Mouse (Mus musculus): ENCODE measurements at regions not wholly inside any gene's neighbourhood (a gene's known extent, or its start where the extent isn't known, plus 50 kb on each side); places are given as distances from the start of the nearest gene placed in this dataset.

DNA sequence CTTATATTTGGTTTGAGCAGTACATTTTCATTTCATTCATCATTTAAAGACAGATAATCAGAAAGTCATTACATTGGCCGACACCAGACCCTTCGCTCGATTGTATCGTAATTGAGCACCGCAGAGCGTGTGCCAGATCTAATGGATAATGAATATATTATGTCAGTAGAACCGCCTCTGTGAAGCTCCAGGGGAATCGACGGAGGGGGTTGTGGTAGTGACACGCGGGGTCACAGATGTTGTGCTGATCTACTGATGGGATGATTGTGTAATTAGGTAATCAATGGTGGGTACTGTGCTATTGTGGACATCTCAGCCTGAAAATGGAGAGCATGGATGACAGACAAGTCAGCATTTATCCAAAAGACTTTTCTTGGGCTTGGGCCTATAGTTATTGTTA is 414.3 kb upstream of the Tenm2 start:
- no peak for DNase-seq (ENCODE audit: low read depth, low spot score)

DNA sequence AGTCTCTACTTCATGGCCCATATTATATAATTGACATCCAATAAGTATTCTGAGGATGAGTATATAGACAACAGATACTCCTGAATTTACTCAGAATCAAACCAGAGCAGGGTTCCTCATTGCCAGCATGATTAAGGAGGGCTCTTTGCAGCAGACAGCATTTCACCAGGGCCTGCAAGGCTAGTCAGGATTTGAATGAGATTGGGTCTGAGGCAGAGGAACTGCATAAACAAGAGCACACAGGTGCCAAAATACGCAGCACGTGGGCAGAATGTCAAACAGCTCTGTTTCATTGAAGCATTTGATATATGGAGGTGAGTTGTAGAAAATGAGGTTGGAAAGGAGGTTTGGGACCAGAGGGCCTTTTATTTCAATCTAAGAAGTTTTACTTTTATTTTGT is 387.5 kb upstream of the Tenm2 start:
- DNase-seq (ENCODE audit: low read depth, low spot score): no peak

DNA sequence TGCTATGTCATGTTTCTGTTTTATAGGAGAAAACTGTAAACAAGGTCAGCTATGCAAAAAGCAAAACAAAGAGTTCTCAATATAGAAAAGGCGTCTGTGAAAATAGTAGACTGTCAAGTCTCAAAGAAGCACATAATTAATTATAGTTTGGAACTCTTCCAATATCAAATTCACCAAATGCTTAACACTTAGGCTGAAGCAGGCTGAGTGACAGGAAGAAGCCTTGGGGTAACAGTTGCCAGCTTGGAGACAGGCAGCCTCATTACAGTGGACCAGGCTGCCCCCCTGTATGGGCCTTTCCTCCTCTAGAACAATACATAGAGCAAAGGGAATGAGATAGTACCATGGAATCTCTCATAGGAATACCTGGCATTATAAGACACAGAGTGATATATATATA is 364.8 kb upstream of the Tenm2 start:
- no peak for DNase-seq (ENCODE audit: low read depth, low spot score)

DNA sequence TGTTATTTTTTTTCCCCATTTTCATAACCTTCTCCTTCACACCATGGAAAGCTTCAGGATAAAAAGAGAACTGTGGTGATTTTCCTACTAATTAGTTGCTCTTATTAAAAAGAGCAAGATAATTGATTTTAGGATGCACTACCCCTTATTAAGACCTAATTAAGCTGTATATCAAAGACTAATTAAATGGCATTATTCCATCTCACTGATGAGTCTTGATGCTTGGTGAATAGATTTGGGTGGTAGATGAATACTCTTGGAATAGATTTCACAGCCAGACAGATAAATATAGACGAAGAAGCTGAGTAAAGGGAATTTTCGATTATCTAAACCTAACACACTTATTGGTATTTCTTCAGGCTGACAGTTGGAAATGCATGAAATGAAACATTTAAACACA is 346.5 kb upstream of the Tenm2 start:
- peak; percentile 3 for DNase-seq (ENCODE audit: low read depth, low spot score)

DNA sequence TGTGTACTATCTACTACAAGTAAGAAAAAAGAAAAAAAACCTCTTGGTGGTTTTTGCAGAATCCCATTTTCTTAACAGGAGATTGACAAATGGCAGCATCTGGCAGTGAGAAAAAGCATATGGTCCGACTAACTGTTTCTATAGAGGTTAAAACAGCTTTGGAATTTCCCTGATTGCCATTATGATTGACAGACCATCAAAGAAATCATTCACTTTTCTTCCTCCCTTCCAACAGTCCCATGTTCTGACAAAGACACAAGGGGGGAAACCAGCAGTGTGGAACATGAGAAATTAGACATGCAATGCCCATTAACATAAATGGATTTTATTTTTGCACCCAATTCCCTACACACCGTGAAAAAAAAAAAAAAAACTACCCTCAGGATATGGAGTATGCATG is 297.9 kb upstream of the Tenm2 start:
- no peak for DNase-seq (ENCODE audit: low read depth, low spot score)

DNA sequence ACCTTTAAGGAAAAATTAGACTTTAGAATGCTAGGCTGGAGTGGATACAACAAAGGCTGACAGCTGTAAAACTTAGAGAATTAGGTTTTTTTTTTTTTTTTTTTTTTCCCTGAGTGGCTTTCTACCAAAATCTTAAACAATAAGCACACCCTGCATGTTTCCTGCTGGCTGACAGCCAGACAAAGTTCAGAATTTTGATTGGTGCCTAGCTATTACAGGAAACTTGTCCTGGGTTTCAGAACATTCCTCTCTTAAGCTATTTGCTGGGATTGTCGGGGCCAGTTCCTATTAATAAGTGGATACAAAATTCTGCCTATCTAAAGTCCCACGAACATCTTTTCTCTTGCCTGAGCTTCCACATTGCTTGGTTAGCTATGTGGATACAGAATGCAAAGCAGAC is 296.7 kb upstream of the Tenm2 start:
- no peak for DNase-seq (ENCODE audit: low read depth, low spot score)

DNA sequence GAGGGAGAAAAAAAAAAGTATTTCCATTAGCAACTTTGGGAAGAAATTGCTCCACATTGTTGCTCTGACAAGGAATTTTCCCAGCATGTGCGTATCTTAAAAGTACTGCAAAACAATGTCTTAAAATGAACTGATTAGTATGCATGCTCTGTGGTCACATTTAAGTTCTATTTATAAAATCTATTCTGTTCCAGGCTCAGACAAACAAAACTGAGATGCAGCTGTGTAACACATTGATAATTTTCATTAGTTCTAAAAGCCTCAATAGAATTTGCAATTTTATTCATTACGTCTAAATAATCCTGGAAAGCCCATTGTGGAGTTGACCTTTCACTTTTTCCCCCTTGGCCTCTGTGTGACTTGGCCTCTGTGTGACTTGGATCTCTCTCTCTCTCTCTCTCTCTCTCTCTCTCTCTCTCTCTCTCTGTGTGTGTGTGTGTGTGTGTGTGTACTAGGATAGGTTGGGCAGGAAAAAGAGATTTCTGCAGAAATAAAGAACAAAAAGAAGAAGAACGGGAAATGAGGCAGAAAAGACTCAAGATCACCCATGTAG is 262.8 kb upstream of the Tenm2 start:
- no peak for DNase-seq (ENCODE audit: low read depth, low spot score)

DNA sequence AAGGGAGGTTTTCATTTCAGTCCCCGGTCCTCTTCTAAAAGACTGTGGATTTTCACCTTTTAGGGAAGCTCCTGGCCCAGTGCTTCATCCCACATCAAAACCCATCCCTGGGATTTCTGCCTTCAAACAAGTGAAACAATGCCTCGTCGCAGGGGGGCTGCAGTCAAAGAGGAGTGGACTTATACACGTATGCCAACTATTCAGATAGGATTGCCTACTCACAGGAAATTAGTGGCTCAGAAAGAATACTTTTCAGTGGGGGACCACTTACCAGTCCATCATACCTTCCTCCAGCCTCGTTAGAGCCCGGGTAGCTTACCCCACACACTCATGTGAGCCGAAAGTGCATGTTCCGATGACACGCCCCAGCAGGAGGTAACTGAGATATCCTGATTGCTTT is 262.1 kb upstream of the Tenm2 start:
- DNase-seq (ENCODE audit: low read depth, low spot score): no peak

DNA sequence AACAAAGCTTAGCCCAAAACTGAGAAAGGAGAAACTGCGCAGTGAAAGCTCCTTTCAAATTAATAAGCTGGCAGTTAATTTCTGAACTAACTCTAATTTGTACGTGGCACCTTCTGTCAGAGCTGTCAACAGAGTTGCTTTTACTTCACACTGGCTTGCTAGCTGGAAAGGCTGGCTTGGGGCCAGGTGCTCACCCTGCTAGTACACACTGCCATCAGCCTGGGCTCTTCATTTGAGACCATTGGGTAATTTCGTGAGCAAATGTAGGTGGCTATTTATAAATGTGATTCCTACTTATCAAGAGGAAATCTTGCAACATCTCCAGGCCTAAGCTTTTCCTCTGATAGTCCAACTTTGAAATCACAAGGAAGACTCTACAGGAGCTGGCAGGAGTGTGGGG is 244.5 kb upstream of the Tenm2 start:
- DNase-seq (ENCODE audit: low read depth, low spot score): peak; percentile 29

DNA sequence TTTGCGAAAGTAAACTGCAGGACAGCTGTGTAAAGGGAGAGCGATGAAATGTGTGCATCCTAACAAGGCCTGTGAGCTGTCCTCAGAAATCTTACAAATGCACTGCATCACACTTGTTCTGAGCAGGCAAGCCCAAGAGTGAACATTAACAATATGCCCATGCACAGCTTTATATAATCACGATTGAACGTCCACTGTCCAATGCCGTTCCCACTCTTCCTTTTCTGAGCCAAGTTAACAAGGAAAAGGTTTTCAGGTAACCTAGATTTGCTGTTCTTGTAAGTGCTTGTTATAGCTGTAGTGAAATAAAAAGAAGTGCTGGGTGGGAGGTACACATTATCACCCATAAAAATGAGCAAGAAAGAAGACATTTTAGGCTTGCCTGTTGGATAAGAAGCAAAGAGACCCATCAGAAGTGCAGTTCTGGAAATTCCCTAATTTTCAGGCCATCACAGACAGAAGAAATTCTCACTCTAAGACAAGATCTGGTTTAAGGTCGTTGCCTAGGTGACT is 243.3 kb upstream of the Tenm2 start:
- peak; percentile 54 for DNase-seq (ENCODE audit: low read depth, low spot score)

DNA sequence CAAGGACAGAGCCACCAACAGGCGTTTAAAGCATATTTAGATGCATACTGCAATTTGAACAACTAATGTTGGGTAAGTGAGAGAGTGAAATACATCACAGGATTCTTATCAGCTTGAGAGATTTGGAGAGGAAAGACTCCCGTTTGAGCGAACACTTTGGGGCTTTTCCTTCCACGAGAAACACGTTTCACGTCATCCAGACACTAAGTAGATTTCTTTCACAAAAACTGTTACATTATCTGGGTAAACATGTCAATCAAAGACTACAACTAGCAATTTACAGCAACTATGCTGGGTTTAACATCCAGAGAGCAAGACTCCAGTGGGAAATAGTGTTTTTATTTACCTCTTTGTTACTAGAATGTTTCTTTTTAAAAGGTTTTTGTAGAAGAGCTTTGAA is 238.3 kb upstream of the Tenm2 start:
- no peak for DNase-seq (ENCODE audit: low read depth, low spot score)

DNA sequence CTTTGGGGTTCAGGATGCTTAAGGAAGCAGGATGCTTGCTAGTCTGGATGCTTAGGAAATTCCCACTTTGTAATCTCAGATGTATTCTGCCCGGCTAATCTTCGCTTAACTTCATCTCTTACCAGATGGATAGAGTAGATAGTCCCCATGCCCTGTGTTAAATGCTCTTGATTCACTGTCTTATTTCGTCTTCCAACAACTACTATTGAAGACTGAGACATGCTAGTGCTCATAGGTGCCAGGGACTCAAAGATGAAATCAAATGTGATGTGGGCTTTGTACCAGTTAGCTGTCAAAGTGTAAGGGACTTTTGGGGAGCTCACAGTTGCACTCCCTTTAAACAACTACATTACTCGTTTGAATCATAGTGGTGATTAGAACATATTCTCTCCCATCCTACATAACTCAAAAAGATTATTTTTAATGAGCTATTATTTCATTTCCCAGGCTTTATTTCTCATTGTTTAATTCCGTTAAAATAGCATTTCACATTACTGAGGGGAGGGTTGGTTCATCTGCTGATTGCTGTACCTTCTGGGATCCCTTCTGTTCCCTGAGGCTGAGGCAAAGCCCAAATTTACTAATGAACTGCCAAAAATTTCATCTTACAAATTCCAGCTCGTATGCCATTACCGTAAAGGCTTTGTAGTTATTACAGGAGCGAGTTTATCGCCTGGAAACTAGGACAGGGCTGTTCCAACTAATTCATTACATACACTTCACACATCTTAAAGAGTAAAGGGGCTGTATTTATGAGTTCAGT is 228.1 kb upstream of the Tenm2 start:
- peak; percentile 56 for DNase-seq (ENCODE audit: low read depth, low spot score)

DNA sequence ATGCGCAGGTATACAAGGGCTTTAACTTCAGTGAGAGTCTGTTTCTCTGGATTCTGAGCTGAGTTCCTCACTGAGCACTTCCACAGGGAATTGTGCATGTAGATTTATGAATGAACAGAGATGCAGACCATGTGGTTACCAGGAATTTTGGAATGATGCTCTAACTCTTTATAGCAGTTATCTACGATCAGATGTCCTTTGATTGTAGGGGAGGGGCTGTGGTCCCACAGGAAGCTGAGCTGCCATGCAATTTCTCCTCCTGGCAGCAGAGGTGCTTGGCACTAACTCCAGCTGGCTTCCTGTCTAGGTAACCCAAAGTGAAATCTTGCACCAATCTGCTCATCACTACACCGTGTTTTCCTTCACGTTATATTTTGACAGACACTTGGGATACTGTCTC is 226.6 kb upstream of the Tenm2 start:
- no peak for DNase-seq (ENCODE audit: low read depth, low spot score)

DNA sequence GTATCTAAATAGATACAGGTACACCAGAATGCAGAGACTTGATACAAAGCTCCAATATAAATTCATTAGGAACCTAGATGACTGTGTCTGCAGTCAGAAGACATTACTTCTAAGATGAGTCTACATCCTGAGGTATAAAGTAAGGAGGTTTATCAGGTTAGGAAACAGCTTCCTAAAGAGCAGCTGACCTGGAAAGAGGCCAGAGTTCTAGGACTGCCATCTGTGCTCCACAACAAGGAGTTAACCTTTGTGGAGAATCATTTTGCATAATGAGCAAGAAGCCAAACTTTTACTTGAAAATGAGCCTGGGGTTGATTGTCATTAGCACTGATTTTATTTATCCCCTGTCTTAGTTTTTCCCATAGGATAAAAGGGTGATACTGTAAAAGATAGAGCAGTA is 211.6 kb upstream of the Tenm2 start:
- no peak for DNase-seq (ENCODE audit: low read depth, low spot score)

DNA sequence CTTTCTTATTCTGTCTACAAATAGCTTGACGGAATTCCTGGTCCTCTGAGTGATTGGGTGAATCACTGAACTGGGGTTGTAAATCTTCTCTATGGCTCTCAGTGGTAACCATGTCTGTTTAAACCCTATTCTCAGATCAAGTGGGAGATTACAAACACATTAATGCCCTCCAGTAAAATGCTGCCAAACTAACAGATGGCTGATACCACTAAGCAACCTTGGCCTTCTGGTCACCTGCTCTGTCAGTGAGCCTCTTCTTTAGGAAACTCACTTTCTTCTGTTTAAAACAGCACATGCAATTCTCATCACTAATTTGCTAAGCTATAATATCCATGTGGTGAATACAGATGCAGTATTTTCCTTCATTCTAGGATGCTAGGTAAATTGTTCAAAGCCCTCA is 210.9 kb upstream of the Tenm2 start:
- no peak for DNase-seq (ENCODE audit: low read depth, low spot score)

DNA sequence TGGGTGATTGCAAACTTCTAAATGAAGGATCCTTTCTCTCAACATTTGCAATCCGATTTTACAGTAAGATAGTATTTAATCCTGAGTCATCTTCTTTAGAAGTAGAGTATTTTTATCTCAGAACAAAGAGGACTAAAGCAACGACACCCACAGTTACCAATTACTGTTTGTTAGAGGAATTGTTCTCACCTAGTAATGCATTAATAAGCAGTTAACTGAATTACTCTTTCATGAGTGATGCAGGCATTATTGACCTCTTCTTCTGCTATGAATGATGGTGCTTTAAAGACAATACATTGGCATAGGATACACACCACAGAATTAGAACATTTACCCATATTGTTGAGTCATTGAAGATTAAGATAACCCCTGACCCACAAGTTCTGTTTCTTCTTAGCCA is 207.0 kb upstream of the Tenm2 start:
- DNase-seq (ENCODE audit: low read depth, low spot score): peak; percentile 22

DNA sequence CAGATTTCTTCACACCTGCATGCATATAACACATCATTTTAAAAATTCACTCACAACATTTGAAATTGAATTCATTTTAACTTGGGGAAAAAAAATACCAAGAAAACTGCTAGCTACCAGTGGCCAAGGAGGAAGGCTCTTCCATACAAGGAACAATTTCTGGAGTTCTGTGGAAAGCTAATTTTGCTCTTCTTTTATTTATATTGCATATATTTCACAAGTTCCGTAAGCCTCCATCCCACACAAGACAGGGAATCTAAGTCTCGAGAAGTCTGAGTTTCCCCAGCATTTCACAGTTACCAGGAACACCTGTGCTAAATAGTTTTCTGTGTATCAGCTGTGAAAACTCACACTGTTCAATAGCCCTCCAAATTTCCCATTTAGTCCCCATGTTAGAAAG is 198.8 kb upstream of the Tenm2 start:
- DNase-seq (ENCODE audit: low read depth, low spot score): peak; percentile 64

DNA sequence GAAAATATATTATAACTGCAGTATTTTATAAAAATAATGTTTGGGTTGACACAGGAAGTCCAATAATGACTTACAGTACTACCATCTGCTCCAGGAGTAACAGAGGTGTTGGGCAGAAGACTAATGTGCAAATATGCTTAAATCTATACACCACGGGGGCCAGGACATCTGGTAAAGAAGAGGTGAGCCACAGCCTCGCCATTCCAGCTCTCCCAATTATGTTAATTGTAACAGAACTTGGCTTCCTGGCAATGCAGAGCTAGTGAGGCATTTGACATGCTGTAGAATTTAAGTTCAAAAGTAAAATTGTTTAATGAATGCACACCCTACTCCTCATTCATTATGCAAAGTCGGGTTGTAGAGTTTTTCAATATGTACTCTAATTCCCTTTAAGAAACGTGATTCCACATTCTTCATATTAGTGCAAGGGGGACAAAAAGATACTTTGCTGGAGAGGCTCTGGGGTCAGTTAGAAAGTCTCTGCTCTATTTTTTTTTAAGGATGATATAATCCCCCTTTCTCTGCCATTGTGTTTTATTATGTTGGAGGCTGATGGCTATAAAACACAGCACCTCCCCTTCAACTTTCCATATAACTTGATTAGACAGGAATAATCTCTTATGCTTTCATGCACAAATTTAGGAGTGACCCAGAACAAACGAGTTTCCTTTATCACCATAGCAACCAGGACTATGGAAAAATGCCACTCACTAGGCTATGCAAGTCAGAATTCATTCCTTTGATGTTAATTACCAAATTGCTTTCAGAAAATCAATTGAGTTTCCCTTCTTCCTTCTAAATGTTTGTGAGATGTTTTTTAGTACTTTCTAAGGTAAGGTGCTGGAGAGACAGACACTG is 188.8 kb upstream of the Tenm2 start:
- no peak for DNase-seq (ENCODE audit: low read depth, low spot score)

DNA sequence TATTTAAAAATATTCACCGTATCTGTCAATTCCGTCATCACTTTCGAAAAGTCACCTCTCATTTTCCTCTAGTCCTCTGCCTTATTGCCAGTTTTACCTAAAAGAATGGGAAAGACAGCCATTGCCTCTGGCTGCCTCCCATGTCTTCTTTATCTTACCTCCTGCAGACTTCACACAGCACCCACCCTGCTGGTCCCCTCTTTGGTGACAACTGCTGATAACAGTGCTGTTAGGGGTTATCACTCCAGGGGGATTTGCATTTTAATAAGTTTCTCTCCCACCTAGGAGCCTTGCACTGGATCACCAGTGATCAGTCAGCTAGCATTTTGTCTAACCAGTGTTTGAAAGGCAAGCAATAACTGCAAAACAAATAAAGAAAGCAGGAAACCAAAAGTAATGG is 177.1 kb upstream of the Tenm2 start:
- DNase-seq (ENCODE audit: low read depth, low spot score): no peak

DNA sequence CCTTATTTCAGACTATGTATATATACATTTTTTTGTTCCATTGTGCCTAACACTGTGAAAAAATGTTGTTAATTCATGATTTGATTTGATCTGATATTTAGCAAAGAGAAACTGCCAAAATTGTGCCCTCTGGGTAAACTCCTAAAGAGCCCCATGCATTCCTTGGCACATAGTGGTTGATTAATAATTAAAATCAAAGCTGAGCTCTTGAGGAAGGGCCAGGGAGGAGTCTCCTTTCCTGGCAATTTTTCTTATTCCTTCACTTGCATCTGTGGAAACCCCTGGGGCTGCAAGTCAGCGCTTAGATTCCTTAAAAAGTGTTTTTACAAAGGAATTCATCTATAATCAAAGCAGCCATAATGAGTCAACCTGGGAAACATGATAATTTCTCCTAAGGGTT is 132.2 kb upstream of the Tenm2 start:
- DNase-seq (ENCODE audit: low read depth, low spot score): no peak

DNA sequence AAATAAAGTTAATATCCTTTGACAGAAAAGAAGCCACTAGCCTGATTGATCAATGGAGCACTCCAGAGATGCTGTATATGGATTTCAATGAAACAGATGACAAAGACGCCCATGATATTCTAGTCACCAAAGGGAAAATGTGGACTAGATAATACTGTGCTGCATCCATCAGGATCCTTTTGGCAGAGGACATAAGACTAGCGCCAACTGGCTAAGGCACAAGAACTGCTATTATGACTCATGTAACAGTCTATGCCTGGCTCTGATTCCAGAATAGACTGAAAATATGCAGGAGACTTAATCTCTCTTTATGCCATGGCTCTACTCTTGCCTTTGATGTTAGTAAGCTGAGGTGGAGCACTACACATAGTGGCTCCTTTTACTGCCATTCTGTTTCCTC is 128.7 kb upstream of the Tenm2 start:
- peak; percentile 90 for DNase-seq (ENCODE audit: low read depth, low spot score)

DNA sequence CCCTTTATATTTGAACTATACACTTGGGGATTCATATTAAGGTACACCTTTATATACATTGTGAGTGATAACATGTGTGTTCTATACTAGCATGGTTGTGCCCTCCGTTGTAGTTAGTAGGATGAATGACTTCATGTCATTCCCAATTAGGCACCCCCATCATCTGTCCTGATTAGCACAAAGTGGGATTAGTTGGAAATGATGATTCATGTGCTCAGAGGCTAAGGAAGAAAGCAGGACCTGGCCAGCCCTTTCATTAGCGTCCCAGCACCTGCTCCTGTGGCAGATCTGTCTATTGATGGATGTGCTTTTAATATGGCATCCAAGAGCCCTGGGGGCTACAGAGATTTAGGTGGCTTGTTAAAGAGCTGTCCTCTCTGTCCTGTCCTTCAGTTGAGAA is 119.3 kb upstream of the Tenm2 start:
- no peak for DNase-seq (ENCODE audit: low read depth, low spot score)

DNA sequence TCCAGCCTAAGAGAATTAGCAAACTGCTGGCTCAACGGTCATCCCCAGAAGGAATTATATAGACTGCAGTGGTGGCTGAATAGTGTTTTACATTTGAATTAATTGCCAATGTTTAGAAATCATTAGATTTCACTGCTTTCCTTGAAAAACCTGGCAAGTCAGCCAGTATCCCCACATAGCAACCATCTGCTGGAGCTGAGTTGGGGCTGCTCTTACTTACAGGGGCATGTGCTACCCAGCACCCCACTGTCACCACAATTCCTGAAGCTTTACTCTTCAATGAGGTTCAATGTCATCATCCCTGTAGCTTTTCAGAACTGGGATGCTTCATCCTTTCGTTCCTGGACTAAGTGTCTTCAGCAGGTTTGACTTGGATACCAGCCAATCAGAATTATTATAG is 73.9 kb upstream of the Tenm2 start:
- no peak for DNase-seq (ENCODE audit: low read depth, low spot score)
